Mouse (Mus musculus) liver (tissue): ENCODE measurements around the gene Tcte1.

Experiments
- DNase-seq: peaks from one replicate; pipeline ENCODE4 v3.0.0-alpha.2; 2020; ENCODE audit warnings: mixed read lengths

Tcte1 gene

GRCm38 (mm10) chr17:45548541-45549512, 25.6 kb downstream of the Tcte1 start:
- no peak for DNase-seq

DNA sequence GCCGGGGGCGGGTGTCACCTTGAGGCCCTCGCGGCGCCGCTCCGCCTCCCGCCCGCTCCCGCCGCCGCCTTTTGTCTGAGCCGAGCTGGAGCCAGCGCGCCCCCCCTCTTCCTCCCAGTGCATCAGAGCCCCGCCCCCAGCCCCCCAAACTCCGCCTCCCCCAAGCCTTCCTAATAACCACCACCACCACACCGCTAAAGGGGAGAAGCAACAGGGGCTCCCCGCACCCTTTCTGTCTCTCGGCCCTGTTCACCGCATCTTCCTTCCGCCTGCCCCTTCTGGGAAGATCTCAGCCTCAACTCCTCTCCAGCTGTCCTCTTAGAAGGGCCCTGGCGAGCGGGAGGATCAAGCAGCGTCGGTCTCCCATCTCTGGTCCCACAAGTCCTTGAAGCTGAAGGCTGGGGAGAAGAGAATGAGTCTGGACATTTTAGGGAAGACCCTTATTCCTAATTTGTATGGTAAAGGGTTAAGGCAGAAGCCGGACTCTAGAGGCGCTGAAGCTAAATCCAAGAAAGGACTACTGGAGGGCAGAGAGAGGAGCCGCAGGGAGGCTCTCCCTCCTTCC, 26.5 kb downstream of the Tcte1 start, which contains the start of gene Tmem151b:
Tmem151b (minus strand) TSS at position 61 of the 565 bp plus-strand sequence.
- peak; percentile 56 for DNase-seq

- DNase-seq, result no peak
These were observed 27.0 kb downstream of the Tcte1 start for GRCm38 (mm10) chr17:45550253-45550652.

DNA sequence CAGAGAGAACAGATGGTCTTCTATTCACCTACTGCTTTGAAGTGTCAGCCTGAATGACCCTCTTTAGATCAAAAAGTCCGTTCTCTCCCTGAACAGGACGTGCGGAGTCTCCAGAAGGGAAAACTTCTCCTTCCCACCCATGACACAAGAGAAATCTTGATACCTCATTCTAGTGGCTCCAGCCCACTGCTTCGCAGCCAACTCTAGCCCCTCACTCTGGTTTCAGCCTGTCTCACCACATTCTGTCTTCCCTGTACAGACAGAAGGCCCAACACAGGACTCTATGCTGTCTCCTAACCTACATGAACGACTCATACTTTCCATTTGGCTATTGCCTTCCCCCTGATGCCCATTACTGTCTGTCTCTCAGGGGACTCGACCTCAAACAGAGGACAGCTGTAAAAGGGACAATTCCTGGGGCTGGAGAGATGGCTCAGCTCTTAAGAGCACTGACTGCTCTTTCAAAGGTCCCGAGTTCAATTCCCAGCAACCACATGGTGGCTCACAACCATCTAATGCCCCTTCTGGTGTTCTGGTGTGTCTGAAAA, 28.1 kb downstream of the Tcte1 start:
- no peak for DNase-seq

DNA sequence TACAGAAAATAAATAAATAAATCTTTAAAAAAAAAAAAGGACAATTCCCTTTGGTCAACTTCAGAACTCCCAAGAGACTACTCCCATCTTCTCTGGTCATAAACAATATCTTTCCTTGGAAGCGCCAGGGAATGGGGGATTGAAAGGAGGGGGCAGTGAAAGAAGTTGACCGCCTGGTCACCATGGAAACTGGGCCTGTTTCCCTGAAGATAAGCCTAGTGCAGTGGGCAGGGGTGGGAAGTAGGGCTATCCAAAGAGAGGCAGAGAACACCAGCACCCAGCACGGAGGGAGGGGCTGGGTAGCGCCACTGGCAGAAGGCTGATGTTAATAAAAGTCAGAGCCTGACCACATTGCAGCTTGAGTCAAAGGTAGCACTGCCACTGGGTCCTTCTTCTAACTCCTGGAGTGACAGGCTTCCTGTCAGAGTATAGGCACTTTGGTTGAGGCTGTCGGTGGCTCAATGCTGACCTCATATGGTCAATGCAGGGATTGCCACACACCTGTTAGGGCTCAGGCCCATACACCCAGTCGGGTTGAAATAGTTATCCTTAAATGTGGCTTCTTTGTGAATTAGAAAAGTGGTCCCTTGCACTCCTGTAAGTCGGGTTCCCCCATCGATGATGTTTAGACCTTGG, 28.7 kb downstream of the Tcte1 start:
- DNase-seq, result peak; percentile 73

GRCm38 (mm10) chr17:45553065-45553464, 29.8 kb downstream of the Tcte1 start:
- no peak for DNase-seq

- DNase-seq, result no peak
These were observed 31.2 kb downstream of the Tcte1 start for GRCm38 (mm10) chr17:45554420-45554819.

DNA sequence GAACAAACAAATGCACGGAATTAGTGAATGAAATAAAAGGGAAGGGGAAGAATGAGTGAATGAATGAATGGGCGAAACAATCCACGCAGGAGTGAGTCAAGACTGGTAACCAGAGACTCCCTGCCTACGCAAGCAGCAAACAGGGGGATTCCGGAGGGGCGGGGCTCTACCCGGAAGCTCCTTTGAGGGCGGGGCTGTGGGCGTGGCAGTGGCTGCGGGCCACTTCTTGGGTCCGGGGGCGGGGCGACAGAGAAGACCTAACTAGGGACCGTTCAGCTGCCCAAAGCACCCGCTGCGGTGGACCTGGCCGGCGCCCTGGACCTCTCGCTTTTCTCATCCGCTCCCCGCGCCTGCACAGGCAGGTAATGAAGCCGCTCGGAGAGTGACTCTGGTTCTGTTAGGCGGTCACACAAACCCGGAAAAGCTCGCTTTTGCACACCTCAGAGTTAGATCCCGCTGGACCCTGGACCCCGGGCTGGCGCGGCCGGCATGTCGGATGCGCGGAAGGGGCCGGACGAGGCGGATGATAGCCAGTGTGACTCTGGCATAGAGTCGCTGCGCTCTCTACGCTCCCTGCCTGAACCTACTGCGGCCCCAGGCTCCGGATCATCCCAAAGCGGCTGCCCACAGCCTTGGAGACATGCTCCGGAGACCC, 32.3 kb downstream of the Tcte1 start, which contains the start of gene Nfkbie:
Nfkbie (plus strand) TSS at position 252 of the 655 bp plus-strand sequence.
- peak; percentile 96 for DNase-seq

DNA sequence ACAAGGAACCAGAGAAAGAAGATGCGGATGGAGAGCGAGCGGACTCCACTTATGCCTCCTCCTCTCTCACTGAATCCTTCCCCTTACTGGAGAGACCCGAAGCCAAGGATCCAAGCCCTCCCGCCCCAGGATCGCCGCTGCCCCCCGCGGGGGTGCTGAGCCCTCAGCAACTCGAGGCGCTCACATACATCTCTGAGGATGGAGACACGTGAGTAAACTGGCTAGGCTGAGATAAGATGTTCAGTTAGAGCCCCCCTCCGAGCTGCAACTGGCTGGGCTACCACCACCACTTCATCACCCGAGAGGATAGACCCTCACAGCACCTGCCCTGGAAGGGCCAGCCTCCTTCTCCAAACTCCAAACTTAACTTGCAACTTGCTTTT, 32.9 kb downstream of the Tcte1 start:
- DNase-seq, result no peak

DNA sequence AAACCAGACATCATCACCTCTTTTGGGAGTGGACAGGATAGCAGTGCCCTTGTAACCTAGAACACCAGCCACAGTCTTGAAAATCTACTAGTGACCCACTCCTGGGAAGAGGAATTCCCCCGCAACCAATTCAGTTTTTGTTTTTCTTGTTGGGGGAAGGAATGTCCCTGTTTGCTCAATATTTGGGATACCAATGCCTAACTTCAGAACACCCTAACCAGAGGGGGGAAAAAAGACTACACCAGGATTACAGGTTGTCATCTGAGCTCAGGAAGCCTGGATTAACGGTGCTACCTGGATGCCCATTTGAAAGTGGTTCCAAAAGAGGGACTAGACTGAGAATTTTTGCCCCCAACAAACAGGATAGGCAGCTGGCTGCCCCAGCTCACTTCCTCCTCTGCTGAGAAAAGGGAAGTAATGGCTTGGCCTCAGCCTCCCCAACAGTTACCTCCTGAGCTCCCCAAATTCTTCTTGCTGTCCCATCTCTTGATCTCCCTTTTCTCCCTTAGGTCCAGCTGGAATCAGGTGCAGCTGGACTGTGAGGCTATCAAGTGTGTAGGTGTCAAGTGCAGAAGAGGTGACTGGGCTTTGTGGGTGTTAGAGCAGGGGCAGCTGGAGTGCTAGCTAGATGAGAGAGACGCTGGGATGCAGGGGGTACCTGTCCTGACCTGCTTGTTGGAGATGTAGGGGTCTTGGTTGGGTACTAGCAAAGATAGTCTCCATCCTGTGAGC, 33.4 kb downstream of the Tcte1 start:
- DNase-seq, result no peak

GRCm38 (mm10) chr17:45557246-45557824, 34.1 kb downstream of the Tcte1 start:
- DNase-seq, result no peak

DNA sequence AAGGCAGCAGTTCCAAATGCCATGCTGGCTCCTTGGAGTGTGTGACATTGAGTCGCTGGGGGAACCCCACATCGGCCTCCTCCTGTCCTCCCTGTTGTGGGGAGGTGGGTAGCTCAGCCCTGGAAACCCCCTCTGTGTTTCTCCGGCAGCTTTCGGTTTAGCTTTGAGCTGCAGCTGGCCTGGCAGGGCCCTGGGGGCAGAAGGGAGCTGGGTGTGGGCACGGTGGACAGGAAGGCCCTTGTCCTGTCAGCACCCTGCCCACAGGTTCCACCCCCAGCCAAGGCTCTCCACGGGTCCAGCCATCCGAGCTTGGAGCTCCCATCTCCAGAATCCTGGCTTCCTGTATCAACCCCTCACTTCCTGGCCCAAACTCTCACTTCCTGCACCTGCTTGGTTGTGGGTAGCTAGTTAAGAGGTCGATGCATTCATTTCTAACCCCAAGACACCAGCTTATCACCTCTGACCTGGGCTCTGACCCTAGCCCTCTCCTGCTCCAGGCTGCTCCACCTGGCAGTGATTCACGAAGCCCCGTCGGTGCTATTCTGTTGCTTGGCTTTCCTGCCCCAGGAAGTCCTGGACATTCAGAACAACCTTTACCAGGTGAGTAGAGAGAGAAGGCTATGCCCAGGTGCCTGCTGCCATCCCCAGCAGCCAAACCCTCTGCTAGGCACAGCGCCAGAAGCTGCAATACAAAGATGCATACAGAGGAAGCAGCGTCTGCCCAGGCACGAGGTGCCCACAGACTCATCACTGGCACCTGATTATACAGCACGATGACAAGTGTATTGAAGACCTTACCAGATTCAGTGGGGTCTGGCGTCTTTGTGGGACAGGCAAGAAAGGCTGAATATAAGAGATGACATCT, 35.0 kb downstream of the Tcte1 start:
- DNase-seq, result no peak

DNA sequence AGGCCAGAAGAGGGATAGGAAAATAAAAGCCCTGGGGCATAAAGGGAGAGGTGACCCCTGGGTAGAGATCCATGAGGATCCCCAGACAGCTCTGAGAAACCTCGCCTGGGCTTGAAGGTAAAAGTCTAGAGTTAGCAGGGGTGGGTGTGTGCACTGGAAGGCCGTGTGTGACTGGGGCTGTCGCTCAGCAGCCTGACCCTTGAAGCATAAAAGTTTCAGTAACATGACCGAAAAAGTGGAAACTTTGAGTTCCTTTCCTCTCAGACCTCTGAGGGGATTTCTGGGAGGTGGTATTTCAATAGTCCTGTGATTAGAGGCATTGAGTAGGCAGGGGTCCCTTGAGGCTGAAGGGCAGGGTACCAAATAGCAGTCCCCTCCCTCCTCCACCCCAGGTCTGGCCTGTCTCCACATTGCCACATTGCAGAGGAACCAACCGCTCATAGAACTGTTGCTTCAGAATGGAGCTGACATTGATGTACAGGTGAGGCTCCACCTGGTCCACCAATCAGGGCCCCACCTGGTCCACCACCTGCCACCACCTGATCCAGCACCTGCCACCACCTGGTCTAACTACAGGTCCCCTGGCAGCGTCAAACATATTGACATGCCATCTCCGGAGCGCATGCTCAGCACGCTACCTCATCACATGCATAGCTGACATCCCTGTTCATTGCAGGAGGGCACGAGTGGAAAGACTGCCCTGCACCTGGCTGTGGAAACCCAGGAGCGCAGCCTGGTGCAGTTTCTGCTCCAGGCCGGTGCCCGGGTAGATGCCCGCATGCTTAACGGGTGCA, 36.7 kb downstream of the Tcte1 start:
- no peak for DNase-seq

DNA sequence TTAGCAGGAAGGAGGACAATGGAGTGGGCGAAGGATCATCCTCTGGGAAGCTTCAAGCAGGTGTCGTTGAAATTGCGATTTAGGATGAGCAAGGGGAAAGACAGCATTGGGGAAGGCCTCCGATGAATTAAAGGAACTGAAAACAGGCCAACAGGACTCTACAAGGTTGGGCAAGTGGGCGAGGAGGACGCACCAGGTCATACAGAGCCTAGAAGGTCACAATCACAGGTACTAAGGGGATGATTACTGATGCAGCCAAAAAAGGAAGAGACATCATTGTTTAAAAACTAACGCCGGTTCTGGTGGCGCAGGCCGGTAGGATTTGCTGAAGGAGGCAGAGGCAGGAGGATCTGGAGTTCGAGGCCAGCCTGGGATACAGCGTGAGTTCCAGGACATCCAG, 40.0 kb downstream of the Tcte1 start:
- DNase-seq, result no peak

DNA sequence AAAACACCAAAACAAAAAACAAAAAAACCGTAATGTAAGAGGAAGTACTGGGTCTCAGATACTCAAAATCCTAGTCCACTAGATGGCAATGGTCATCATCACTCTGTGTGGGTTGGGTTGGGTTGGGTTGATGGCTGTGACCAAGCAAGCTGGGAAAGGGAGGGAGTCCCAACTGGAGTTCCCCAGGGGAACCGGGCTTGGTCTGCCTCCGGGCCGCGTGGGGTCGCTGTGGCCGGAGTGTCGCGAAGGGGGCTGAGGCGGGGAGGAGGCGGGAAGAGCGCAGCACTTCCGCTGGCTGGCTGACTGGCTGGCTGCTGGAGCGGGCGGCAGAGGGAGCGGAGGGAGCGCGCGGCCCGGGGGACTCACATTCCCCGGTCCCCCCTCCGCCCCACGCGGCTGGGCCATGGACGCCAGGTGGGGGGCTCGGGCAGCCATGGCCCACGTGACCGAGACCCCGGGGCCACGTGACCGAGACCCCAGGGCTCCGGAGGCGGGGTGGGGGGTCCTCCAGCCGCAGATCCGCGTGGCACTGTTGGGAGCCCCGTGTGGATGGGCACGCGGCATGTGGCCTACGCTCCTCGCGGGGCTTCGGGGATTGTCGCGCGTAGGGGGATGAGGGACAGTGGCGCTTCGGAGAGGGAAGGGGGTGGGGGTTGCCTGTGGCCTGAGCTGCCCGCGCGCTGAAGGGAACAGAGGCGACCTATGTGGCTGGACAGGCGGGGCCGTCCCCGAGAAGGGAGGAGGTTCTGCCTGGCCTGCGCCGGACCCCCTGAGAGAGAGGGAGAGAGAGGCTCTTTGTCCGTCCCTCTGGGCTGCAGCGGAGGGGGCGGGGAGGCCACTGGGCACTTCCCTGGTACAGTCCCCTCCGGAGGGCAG, 40.7 kb downstream of the Tcte1 start, which contains the start of gene Slc35b2:
Slc35b2 (plus strand) TSS at position 220 of the 876 bp plus-strand sequence.
- DNase-seq, result peak; percentile 88

DNA sequence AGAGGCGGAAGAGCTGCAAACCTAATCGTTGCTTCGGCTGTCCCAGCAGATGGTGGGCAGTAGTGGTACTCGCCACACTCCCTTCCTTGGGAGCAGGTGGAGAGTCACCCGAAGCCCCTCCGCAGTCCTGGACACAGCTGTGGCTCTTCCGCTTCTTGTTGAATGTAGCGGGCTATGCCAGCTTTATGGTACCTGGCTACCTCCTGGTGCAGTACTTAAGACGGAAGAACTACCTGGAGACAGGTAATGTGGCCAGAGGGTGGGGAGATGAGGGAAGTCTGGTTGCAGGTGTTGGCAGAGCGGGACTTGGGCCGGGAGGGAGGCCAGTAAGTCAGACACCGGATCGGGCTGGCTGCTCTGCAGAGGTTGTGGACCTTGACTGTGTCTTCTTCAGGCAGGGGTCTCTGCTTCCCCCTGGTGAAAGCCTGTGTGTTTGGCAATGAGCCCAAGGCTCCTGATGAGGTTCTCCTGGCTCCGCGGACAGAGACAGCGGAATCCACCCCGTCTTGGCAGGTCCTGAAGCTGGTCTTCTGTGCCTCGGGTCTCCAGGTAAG, 41.4 kb downstream of the Tcte1 start:
- DNase-seq, result no peak

DNA sequence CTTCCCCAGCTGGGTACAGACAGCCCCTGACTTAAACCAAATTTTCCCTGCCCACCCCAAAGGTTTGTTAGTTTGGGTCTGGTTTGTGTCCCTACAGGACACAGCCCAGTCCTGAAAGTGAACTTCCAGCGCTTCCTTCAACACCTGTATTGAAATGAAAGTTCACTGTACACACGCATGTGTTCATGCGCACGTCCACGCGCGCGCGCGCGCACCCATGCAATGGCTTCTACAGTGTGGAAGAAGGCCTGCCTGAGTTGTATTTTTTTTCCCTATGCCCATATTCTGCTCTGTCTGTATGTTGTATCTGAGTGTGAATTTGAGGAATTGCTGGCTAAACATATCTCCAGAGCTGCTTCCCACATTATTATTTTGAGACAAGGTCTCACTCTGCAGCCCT, 41.9 kb downstream of the Tcte1 start:
- DNase-seq, result no peak

DNA sequence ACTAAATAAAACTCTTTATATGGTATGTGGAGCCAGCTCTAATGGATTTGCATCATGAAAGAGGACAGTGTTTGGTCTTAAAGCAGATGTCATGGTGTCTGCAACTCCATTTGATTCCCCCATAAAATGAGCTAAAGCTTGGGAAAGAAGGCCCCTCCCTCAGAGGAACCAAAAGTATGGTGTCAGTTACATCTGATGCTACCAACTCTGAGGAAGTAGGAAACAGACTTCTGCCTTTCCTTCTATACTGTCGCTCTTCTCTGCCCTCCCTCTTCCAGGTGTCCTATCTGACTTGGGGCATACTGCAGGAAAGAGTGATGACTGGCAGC, 42.8 kb downstream of the Tcte1 start:
- DNase-seq, result no peak
